Mouse (Mus musculus) frontal cortex, postnatal 14 days (tissue): ENCODE data around the gene Arhgap21.

Experiments used
- DNase-seq, 2 experiments: peaks; one replicate each; pipeline ENCODE4 v3.0.0; 2022; ENCODE audit warnings: low spot score in 2 of 2

The Arhgap21 gene

DNA sequence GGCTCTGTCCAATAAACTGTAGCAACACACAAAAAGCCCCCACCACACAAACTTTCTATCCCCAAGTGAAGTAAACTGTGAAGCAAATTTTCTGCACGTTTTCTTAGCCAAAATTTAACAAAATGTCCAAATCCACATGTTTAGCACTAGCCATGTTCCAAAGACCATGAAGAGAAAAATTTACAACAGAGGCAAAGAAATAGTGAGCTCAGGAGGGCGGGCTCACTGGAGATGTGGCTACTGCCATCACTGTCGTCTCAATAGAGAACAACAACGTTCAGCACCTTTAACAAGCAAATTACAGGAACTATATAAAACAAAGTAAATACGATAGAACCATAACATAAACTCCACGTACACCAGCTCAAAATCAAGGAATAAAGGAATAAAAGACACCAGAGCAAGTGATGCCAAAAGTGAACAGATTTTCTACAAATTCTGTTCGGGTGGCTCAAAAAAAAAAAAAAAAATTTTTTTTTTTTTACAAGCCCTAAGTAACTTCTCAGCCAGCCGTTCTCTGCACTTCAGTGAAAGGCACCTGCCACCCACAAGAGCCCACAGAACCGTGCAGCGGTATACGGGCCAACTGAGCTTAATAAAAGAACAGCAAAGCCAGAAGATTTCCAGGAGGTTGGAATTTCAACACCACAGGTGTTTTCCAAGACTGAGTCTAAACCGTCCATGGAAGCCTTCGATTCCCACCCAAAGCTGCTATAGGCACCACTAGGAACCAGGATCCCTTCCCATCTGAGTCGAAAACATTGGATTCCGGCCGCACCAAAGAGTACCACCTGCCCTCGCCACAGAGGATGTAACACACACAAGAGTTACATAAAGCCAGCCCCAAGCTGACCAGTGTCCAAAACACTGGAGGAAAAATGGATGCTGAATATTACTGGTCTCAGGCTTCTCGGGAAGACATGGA, 2.2 kb downstream of the Arhgap21 start:
- no peak for DNase-seq

DNA sequence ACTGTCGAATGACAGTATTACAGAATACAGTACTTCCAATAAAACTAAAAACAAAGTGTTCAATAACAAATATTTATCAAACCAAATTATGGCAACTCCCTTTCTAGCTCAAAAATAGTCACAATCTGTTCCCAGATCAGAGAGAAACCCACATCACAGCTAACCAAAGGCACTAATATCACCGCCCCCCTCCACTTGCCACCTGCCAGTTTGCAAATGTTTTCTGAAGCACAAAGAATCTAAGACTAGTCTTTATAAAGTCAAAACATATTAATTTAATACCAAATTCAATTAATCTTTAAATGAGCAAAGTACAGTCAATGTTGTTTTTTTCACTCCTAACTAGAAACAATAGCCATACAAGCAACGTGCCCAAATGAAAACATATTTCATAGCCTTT, 3.3 kb downstream of the Arhgap21 start:
- no peak for DNase-seq

DNA sequence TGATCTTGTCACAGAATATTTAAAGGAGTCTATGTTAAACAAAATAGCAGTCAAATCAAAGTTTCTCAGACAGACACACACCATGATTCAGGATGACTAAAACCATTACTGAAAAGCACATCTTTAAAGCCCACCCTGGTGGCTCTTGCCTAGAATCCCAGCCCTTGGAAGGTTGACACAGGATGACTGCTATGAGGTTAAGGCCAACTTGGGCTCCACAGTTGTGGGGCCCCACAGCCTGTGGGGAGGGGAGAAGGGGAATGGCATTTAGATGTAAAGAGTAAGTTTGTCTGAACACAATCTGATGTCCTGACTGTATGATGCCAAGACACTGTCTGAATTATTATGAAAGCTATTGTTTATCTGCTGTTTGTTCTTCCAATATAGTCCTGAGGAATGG, 4.2 kb downstream of the Arhgap21 start:
- no peak for DNase-seq

DNA sequence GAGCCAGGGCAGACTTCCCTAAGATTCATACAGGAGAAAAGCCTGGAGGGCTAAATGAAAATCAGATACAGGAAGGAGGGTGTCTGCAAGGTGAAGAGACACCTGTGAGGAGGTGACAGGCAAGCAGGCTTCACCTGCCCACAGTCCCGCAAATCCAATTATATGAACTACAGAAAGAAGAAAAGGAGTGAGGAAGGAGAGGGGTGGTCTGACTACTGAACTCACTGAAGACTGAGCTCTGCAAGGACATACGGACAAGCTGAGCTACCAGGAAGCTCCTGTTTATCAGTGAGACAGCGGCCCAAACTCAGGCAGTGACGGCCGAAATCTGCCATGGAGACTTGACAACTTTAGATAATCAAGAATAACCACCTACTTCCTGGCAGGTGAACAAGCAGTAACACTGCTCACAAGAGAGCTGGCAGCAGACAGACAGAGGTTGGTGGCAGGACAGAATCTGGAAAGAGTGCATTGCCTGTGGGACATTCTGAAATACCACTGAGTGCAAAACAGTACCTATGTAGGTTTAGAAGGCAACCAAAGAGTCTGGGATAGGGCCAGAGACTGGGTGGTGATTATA, 5.4 kb downstream of the Arhgap21 start:
- no peak for DNase-seq

DNA sequence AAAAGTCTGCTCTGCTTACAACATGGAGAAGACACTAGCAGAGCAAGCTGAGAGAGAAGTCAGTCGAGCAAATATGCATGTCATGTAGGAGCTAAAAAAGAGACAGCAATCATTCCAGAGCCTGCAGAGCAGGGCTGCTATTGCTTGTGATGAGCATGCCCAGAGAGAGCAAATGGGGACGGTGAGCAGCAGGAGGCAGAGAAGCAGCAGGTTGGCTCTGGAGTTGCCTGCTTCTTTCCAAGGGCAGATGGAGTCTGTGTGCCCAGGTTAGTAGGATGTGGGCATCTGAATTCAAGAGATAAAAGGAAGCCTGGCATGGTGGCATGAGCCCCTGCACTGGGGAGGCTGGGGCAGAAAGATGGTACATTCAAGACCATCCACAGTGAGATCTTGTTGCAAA, 6.4 kb downstream of the Arhgap21 start:
- no peak for DNase-seq

DNA sequence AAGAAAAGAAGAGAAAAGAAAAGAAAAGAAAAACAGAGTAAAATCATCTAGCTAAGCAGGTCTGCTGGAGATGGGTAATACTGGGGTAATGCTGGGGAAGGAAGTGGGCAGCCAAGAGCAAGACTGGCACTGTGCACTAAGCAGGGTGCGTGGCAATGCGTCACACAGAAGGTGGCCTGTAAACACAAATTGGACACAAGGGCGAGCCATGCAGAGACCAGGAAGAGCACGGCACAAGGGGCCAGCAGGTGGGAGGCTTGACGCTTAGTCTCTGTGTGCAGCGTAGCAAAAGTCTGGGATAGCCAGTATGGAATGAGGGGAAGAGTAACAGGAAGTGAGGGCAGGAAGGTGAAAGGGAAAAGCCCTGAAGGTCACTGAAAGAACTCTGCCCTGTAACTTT, 6.9 kb downstream of the Arhgap21 start:
- no peak for DNase-seq

DNA sequence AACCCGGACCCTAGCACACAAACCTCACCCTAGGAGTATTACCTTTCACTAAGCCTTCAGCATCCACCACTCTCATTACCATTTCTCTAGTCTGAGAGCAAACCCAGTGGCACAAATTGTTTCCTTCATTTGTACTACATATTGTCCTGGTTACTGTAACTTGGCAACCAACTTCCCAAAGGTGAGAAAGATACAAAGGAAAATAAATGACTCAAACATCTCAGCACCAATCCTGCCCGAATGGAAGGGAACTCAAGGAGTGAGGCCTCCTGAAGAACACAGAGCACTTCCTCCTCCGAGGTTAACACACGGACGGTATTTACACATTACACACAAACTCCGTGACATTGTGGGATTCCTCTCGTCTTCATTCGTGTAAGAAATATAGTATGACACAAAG, 7.4 kb downstream of the Arhgap21 start:
- no peak for DNase-seq

DNA sequence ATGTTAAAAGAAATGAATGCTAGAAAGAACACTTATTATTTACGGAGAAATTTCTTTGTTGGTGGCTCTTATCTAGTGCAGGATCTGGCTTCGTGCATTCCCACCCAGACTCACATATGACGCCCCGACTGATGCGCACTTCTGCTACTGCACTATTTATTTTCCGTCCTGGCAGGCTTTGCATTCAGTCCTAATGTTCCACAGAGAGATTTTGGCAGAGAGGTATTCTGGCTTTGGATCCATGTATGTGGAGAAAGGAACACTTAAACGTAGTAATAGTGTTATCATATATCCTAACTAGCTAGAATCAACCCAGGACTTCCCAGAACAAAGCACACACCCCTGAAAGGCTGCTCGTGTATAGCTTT, 8.0 kb downstream of the Arhgap21 start:
- DNase-seq = no peak

DNA sequence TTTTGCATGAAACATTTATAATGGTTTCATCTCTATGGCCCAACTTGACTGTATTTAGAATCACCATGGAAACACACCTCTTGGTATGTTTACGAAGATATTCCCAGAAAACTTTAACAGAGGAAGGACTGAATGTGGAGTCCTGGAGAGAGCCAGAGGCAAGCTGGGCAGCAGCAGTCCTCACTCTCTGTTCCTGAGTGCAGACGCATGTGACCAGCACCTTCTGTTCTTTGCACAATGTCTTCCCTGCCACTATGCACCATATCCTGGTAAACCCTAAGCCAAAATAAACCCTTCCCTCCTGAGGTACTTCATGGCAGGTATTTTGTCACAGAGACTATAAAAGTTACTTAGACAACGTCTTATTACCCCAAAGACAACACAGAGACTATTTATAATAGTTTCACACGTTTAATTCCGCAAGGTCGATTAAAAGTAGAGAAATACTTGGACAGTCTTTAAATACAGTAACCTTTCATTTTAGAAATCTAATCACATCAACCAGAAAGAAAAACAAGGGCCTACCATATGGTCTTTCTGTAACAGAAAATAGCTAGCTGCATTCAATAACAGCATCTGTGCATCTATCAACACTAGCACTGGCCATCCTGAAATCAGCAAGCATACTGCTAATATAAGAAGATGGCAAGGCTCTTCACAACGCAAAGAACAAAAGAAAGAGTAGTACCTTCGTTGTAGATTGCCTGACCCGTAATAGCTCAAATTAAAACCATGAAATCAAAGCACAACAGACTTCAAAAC, 8.6 kb downstream of the Arhgap21 start:
- no peak for DNase-seq

DNA sequence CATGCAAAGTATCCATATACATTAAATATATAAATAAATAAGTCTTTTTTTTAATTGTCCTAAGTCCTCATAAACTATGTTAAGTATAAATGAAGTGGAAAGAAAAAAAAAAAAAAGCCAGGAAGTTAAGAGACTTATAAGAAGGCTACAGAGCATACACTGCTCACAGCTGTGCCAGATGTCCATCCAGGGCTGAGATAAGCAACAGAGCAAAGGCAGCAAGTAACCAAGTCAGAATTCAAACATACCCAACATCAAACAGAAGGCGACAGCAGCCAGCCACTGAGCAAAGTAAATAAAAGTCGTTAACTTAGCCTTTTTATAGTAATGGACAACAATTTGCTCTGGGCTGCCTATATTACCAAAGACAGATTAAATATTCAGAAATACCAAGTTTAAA, 9.6 kb downstream of the Arhgap21 start:
- DNase-seq = no peak

DNA sequence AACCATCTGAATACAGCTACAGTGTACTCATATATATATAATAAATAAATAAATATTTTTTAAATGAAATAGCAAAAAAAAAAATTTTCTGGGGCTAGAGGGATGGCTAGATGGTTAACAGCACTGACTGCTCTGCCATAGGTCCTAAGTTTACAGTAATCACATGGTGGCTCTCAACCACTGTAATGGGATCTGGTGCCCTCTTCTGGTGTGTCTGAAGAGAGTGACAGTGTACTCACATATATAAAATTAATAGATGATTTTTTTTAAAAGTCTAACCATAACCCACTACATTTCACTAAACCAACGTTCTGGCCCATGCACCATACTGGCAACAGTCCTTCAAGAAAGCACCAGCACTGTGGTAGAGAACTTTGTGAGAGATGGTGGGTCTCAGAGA, 10.7 kb downstream of the Arhgap21 start:
- DNase-seq = no peak

DNA sequence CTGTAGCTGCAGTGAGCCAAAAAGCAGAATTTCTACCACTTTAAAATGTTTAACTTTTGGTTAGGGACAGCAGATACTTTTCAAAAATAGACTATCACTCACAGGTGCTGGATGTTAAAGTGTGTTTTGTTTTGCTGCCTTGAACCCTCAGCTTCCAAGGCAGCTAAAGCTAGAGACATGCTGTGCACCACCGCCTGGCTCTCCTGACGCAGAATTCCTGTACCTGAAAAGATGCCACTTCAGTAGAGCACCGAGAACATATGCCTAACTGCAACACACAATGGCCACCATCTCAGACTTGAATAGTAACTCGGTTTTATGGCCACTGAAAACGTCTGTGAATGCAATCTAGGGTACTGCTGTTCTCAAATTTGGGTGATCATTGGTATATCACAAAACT, 12.0 kb downstream of the Arhgap21 start:
- DNase-seq = no peak

DNA sequence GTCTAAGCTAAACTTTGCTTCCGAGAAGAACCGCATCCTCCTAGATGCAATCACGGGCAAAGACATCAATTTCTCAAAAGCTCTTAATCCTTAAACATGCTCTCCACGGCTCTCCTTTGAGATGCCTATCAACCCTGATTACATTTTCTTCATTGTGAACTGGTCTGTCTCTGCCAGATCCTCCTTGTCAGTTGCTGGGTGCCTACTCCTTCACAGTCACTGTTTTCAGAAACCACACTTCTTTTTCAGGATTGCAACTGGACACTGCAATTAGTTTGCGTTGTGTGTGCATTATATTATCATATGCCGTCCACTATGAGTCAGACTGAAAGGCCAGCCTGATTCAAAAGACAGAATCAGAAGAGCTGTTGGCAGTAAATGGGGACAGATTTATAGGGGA, 12.7 kb downstream of the Arhgap21 start:
- DNase-seq = no peak

DNA sequence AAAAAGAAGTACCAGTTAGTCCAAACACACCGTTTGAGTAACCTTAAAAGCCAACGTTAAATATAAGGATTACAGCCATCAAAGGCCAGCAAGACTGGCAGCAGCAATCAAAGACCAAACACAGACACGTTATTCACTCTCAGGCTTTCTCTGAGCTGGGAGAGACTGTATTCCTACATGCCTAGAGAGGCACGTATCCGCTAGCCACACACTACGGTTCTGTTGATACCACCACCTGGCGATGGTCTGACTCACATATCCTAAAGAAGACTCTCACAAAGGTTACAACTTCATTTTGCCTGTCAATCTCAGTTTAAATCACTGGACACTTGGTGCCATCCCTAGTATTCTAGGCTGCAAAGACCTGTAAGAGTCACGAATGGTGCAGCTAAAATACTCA, 13.3 kb downstream of the Arhgap21 start:
- DNase-seq = no peak

DNA sequence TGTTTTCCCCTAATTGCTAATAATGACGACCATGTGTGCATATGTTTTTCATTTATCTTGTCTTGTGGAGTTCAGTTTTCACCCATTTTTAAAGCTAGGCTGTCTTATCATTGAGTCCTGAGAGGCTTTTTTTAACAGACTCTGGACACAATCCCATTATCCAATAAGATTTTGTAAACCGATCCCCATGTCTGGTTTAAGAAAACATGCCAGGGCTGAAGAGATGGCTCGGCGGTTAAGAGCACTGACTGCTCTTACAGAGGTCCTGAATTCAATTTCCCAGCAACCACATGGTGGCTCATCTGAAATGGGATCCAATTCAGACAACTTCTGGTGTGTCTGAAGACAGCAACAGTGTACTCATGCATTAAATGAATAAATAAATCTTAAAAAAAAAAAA, 16.0 kb downstream of the Arhgap21 start:
- no peak for DNase-seq

DNA sequence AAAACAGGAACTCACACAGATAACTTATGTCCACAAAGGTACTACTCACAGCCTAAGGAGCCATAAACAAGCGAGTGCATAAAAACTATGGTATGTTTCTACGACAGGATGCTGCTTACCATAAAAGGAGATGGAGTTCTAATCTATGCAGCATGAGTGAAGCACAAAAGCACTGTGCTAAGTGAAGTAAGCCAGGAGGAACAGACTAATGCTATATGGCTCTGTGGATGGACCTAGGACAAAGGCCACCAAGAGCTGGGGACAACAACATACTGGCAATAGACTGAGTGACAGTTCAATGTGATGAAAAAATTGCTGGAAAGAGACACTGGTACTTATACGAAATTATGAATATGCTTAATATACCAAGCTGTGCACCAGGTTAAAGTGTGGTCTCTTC, 19.5 kb downstream of the Arhgap21 start:
- DNase-seq = no peak

DNA sequence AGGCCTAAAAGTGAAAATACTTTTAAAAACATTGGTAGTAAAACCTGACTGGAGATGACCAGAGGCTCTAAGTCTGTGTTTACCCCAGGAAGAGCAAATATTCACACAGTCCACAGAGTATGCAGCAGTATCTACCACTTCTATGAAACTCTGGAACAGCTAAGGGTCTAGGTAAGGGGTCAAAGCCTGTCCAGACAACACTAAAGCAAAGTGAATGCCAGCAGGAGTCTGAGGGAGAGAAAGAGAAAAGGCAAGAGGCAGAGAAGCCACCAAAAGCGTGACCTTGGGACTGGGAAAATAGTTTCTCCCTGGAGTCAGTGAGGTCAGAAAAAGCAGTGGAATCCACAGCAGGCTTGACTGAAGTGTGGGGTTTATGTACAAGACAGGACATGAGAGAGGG, 21.6 kb downstream of the Arhgap21 start:
- DNase-seq = no peak

DNA sequence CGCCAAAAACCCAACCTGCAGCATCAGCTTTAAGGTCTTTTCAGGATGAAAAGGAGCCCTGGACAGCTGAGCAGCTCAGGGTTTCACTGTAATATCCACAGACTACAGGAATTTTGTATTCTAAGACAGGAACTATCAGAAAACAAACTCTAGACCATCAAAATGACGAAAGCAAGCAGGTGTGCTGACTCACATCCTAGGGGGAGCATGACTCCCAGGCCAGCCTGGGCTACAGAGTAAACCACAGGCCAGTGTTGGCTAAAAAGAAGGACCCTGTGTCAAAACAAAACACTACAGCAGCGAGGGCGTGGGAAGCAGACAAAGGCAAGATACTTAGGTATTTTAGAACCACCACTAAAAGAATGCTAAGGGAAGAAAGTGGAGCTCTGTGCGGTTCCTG, 23.1 kb downstream of the Arhgap21 start:
- no peak for DNase-seq

DNA sequence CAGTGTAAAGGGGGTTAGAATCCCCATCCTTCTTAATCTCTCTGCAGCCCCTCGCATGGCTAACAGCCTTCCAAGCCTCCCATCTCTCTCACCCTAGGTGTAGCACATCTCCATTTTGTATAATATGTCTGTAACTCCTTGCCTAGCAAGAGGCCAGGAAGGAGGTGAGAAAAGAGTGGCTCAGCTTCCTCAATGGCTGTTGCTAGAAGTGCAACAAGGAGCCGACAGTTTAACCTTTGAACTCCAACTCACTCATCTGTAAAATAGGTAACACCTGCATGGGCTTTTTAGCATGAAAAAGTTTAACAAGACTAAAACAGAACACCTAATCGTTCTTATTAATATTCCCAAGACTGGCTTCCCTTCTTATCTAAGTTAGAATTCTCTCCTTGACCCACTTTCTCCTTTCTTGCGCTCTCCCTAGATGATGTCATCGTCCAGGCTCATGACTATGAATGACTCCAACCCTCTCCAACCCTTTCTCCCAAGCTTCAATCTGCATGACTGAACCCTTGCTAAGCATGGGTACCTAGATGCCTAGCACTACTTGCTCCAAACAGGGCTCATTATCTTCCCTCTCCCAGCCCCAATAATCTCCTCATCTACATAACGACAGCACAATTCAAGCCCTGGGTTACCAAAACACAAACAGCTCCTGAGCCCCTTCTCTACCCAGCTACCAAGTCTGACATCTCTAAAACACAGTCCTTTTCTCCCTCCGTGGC, 24.8 kb downstream of the Arhgap21 start:
- DNase-seq = no peak

DNA sequence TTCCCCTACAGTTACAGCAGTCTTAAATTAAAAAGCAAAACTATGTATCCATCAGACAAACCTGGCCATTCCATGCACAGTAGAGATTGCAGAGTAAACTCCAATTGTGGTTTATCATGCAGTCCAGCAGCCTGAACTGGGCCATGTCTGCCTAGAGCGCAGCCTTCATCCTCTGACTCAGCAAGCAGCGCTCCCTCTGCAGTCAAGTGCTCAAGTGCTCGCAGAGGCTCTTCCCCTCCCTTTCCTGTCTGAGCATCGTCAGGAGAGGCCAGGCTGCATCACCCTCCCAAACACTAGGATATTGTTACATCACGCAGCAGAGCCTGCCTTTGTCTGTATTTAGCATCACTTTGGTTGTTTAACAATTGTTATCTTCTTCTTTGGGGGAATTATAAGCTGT, 25.5 kb downstream of the Arhgap21 start:
- DNase-seq = no peak

DNA sequence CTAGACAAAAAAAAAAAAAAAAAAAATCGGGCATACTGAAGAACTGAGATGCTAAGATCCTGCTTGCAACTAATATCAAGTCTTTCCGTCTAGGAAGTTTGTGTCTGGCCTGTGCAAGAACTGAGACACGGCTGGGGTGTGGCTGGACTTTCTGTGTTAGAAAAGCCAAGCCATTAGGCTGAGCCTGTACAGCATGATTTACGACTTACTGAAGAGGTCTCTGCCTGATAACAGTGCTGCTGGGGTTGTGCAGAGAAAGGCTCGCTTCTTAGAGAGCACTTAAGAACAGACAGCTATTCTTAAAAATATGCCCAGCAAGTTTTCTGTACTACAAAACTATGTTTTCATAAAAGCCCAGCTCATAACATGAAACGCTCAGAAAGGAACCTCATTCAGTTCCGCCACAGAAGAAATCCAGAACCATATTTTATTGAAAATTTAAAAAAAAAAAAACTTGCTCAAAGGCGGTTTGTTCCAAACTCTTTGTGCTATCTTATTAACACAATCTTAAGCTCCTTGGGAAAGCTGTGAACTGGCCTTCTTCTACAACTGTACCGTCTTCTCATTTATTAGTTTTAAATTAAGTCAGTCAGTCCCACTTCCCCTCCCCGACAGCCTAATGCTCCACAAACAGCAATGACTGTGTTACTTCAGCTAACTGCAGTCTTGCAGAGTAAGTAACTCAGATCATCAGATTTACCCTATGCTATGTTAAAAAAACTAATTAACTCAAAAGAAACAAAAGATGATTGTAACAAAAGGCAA, 26.1 kb downstream of the Arhgap21 start:
- no peak for DNase-seq
